Mouse (Mus musculus): ENCODE measurements around the gene Ccni. TPM values are rescaled to one million over a fixed set of nuclear protein-coding genes. Genes with fewer than 3 reads are reported as not detected.

Gene Ccni
- total and polyA plus RNA-seq, 3 experiments = 33.4 to 199 (median 83.2) TPM

GRCm38 (mm10) chr5:93184548-93184947, 21.7 kb downstream of the Ccni start:
- Histone ChIP-seq H3K27me3 (ENCODE audit: control insufficient read depth in 1 of 2, insufficient read depth in 2 of 2, low read length in 2 of 2) (no peaks in the 10 kb centered on the region), H3K4me1 (ENCODE audit: control insufficient read depth in 1 of 2, insufficient read depth in 2 of 2, low read length in 2 of 2) (no peaks in the 10 kb centered on the region), H3K9me3 (replicated peaks; ENCODE audit: insufficient read depth, low read length) (no peaks in the 10 kb centered on the region), H3K9ac (ENCODE audit: control insufficient read depth, low read depth, low read length, poor library complexity, severe bottlenecking) (no peak overlapping the region), H3K79me2 (ENCODE audit: control insufficient read depth, insufficient read depth, low read length, poor library complexity) (no peaks in the 10 kb centered on the region), H3K27ac (ENCODE audit: control insufficient read depth, low read depth, low read length) (no peak overlapping the region), H3K36me3 (ENCODE audit: control insufficient read depth in 1 of 2, insufficient read depth in 2 of 2, low read length in 2 of 2) (peaks cover 0 to 38% of the 10 kb centered on the region in 2 experiments; a peak in 2 of 4 replicates), H3K4me3 (ENCODE audit: control insufficient read depth in 1 of 2, insufficient read depth in 1 of 2, low read depth in 2 of 2, low read length in 2 of 2) (no peak overlapping the region)
- no peak for DNase-seq (ENCODE audit: low read depth, low spot score)
- TF ChIP-seq HCFC1 (IDR thresholded peaks at IDR 0.05; ENCODE audit: low read depth, low read length) (no peak), ELF1 (IDR thresholded peaks at IDR 0.05; ENCODE audit: low read depth, low read length) (no peak), TBP (IDR thresholded peaks at IDR 0.05; ENCODE audit: low read depth, low read length) (no peak), NRF1 (IDR thresholded peaks at IDR 0.05; ENCODE audit: insufficient read depth, low read depth, low read length, poor library complexity, severe bottlenecking) (no peak)

DNA sequence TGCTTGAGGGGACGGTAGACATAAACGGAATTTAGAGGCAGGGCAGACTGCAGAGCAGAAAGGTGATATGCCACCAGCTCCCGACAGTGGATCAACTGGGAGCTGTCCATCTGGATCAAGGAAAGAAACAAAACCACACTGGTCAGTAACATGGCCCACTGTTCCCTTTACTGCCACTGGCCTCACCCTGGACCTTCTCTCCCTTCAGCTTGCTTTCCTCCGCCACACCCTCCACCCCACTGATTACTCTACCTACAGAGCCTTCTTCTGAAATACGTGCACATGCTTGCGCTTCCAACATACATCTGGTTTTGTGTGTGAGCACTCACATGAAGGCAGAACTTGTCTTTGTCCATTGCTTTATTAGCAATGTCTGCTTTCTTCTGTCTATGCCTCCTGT, 23.0 kb downstream of the Ccni start:
- no peak for TF ChIP-seq MYC (IDR thresholded peaks at IDR 0.05; ENCODE audit: low read depth, low read length)
- TF ChIP-seq RAD21 (IDR thresholded peaks at IDR 0.05; ENCODE audit: low read depth, low read length) = no peak
- TF ChIP-seq SMC3 (IDR thresholded peaks at IDR 0.05; ENCODE audit: low read depth, low read length) = no peak
- no peak for TF ChIP-seq CHD2 (IDR thresholded peaks at IDR 0.05; ENCODE audit: low read length)
- no peak for TF ChIP-seq EP300 (IDR thresholded peaks at IDR 0.05; ENCODE audit: low read depth in 1 of 2, low read length in 2 of 2)
- TF ChIP-seq ETS1 (IDR thresholded peaks at IDR 0.05; ENCODE audit: low read depth, low read length) = no peak
- TF ChIP-seq USF2 (IDR thresholded peaks at IDR 0.05; ENCODE audit: borderline replicate concordance in 1 of 2, insufficient read depth in 1 of 2, low read depth in 1 of 2, low read length in 2 of 2) = no peak
- no peak for TF ChIP-seq UBTF (IDR thresholded peaks at IDR 0.05; ENCODE audit: borderline replicate concordance, insufficient read depth, low read depth, low read length)
- TF ChIP-seq POLR2AphosphoS5 (IDR thresholded peaks at IDR 0.05; ENCODE audit: borderline replicate concordance, low read depth, low read length) = no peak
- no peak for TF ChIP-seq USF1 (IDR thresholded peaks at IDR 0.05; ENCODE audit: low read depth, low read length)
- TF ChIP-seq NRF1 (IDR thresholded peaks at IDR 0.05; ENCODE audit: insufficient read depth, low read depth, low read length, poor library complexity, severe bottlenecking) = no peak
- no peak for TF ChIP-seq TAL1 (IDR thresholded peaks at IDR 0.05; ENCODE audit: low read length)
- TF ChIP-seq ZKSCAN1 (IDR thresholded peaks at IDR 0.05; ENCODE audit: low read depth, low read length) = no peak
- TF ChIP-seq MEF2A (IDR thresholded peaks at IDR 0.05; ENCODE audit: extremely low read depth, insufficient replicate concordance, low read depth, low read length, poor library complexity, severe bottlenecking) = no peak
- TF ChIP-seq RCOR1 (IDR thresholded peaks at IDR 0.05; ENCODE audit: low read depth, low read length) = no peak
- TF ChIP-seq MYB (IDR thresholded peaks at IDR 0.05; ENCODE audit: low read depth, low read length) = no peak
- TF ChIP-seq POLR2A (IDR thresholded peaks at IDR 0.05; ENCODE audit: control insufficient read depth in 1 of 2, insufficient read depth in 1 of 2, low read depth in 1 of 2, low read length in 2 of 2, poor library complexity in 1 of 2) = no peak
- Histone ChIP-seq H3K27me3 (ENCODE audit: control insufficient read depth in 1 of 2, insufficient read depth in 2 of 2, low read length in 2 of 2) (no peaks in the 10 kb centered on the region), H3K4me1 (ENCODE audit: control insufficient read depth in 1 of 2, insufficient read depth in 2 of 2, low read length in 2 of 2) (no peaks in the 10 kb centered on the region), H3K36me3 (ENCODE audit: control insufficient read depth in 1 of 2, insufficient read depth in 2 of 2, low read length in 2 of 2) (peaks cover 0 to 26% of the 10 kb centered on the region in 2 experiments; a peak in 2 of 4 replicates), H3K9ac (ENCODE audit: control insufficient read depth, low read depth, low read length, poor library complexity, severe bottlenecking) (no peak overlapping the region), H3K9me3 (replicated peaks; ENCODE audit: insufficient read depth, low read length) (no peaks in the 10 kb centered on the region), H3K4me3 (ENCODE audit: control insufficient read depth in 1 of 2, insufficient read depth in 1 of 2, low read depth in 2 of 2, low read length in 2 of 2) (no peak overlapping the region), H3K79me2 (ENCODE audit: control insufficient read depth, insufficient read depth, low read length, poor library complexity) (no peaks in the 10 kb centered on the region), H3K27ac (ENCODE audit: control insufficient read depth, low read depth, low read length) (no peak overlapping the region)
- DNase-seq (ENCODE audit: low read depth, low spot score) = no peak
